Mouse (Mus musculus): Measurements from ENCODE around the gene Ccr5.

GRCm38 (mm10) chr9:124107232-124107631 lies 14.1 kb upstream of the Ccr5 start:
- TF ChIP-seq CTCF (IDR thresholded peaks at IDR 0.05) (no peak), EP300 (IDR thresholded peaks at IDR 0.05) (no peak)

Data from lung, postnatal 0 days (tissue).